Mouse (Mus musculus) layer of hippocampus, adult 9-10 months (tissue): Measurements from ENCODE around the gene Atxn7l3.

Experiments used
- DNase-seq: peaks from one replicate; pipeline ENCODE4 v3.0.0; 2022; ENCODE audit warnings: low spot score

Atxn7l3 gene

GRCm38 (mm10) chr11:102263211-102263610 lies 33.2 kb downstream of the Atxn7l3 start:
- DNase-seq, result no peak

- DNase-seq, result no peak
Measured at GRCm38 (mm10) chr11:102258521-102258920, 37.9 kb downstream of the Atxn7l3 start.

GRCm38 (mm10) chr11:102258095-102258494 lies 38.3 kb downstream of the Atxn7l3 start:
- DNase-seq, result no peak

- DNase-seq, result no peak
Measured at GRCm38 (mm10) chr11:102257514-102257913, 38.9 kb downstream of the Atxn7l3 start.

- no peak for DNase-seq
Measured at GRCm38 (mm10) chr11:102249351-102250090, 46.9 kb downstream of the Atxn7l3 start.

DNA sequence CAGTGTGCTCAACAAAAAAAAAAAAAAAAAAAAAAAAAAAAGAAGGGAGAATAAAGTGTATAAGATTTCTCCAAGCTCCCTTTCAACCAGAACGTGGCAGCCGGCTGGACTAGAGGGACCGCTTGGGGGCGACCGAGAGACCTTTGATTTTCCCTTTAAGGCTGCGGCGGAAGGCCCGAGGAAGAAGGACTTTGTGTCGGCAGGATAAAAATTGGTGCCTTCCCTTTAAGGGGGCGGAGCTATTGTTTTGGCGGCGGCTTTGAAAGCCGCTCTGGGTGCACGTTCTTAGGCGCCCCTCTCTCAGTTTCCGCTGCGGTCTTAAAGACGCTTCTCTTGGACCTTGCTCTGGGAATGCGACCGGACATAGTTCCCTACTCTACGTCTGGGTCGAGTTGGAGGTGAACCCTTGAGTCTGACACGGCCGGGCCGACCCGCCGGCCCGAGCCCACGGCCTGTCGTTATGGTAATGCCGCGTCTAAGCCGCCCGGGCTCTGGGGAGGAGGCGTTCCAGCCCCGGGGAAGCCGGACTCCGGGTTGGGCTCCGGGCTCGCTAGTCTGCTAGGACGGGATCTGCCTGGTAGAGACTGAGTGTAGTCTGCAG lies 47.7 kb downstream of the Atxn7l3 start, which contains the start of gene BC030867:
TSS of gene BC030867 (plus strand) at position 253 of the 601 bp plus-strand sequence.
- DNase-seq, result peak; percentile 83

DNA sequence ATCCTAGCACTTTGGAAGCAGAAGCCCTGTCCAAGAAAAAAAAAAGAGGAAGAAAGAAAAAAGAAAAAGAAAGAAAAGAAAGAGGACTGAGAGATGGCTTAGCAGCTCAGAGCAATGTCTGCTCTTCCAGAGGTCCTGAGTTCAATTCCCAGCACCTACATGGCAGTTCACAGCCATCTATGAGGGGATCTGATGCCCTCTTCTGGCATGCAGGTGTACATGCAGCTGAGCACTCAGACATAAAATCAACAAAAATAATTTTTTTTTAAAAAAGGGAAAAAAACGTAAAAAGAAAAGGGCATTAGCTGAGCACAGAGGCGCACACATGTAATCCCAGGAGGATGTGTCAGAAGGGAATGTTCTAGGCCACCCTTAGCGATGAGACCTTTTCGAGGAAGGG lies 49.6 kb downstream of the Atxn7l3 start:
- DNase-seq, result no peak

GRCm38 (mm10) chr11:102246273-102246635 lies 50.2 kb downstream of the Atxn7l3 start:
- DNase-seq, result no peak

- no peak for DNase-seq
Measured at GRCm38 (mm10) chr11:102245581-102246272, 50.7 kb downstream of the Atxn7l3 start.

GRCm38 (mm10) chr11:102244926-102245449 lies 51.4 kb downstream of the Atxn7l3 start:
- DNase-seq, result no peak

DNA sequence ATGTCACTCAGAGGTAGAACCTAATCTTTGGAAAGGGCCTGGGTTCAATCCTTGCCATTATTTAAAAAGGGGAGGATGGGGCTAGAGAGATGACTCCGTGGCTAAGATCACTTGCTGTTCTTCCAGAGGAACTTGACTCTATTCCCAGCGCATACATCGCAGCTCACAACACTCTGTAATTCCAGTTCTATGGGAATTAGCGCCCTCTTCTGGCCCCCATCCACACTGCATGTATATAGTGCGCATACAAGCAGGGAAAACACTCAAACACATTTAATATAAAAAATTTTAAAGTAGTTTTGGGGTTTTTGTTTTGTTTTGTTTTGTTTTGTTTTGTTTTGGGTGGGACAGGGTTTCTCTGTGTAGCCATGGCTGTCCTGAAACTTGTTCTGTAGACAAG lies 54.6 kb downstream of the Atxn7l3 start:
- no peak for DNase-seq

GRCm38 (mm10) chr11:102241246-102241645 lies 55.2 kb downstream of the Atxn7l3 start:
- no peak for DNase-seq

DNA sequence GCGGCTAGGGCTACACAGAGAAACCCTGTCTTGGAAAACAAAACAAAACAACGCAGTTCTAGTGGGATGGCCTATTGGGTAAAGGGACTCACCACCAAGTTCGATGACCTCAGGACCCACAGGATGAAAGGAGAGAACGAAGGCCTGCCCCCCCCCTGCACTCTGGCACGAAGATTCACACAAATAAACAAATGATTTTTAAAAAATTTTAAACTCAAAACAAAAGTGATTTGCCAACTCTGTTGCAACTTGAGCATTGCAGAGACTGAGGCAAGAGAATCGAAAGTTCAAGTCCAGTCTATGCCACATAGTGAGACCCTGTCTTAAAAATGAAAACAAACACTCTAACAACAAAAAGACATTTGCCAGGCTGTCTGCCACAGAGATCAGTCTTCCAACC lies 55.8 kb downstream of the Atxn7l3 start:
- DNase-seq, result no peak
